Mouse (Mus musculus) lung, embryonic 14.5 days (tissue): Measurements from ENCODE around the gene Zfyve9. TPM values are rescaled to one million over a fixed set of nuclear protein-coding genes. Genes with fewer than 3 reads are reported as not detected.

Experiments
- ATAC-seq: fragments of 200-750 bp; cut with Nextera tagmentation; 2 replicates; pipeline ENCODE4 v1.8.0; 2017; ENCODE audit warnings: mild to moderate bottlenecking, moderate TSS enrichment, moderate library complexity; ENCODE audit not compliant: insufficient read depth
- DNase-seq: peaks from one replicate; pipeline ENCODE4 v3.0.0-alpha.2; 2015
- H3K27ac ChIP-seq: fragments of 300-500 bp; sonication (generic); 2 replicates; pipeline ENCODE4 v1.5.1; 2014; ENCODE audit warnings: low read depth, mild to moderate bottlenecking, moderate library complexity
- H3K27me3 ChIP-seq: fragments of 300-500 bp; sonication (generic); 2 replicates; pipeline ENCODE4 v1.6.1; 2014; ENCODE audit warnings: low read length, control low read depth; ENCODE audit not compliant: insufficient read depth
- H3K36me3 ChIP-seq: fragments of 300-500 bp; sonication (generic); 2 replicates; pipeline ENCODE4 v1.6.1; 2014; ENCODE audit warnings: control low read depth; ENCODE audit not compliant: insufficient read depth
- H3K4me1 ChIP-seq: fragments of 300-500 bp; sonication (generic); 2 replicates; pipeline ENCODE4 v1.6.1; 2014; ENCODE audit warnings: antibody characterized with exemption, control low read depth; ENCODE audit not compliant: insufficient read depth
- H3K4me2 ChIP-seq: fragments of 300-500 bp; sonication (generic); 2 replicates; pipeline ENCODE4 v1.6.1; 2014; ENCODE audit warnings: mild to moderate bottlenecking
- H3K4me3 ChIP-seq: fragments of 300-500 bp; sonication (generic); 2 replicates; pipeline ENCODE4 v1.5.1; 2014; ENCODE audit warnings: low read depth, low read length
- H3K9ac ChIP-seq: fragments of 300-500 bp; sonication (generic); 2 replicates; pipeline ENCODE4 v1.6.1; 2014
- H3K9me3 ChIP-seq: fragments of 300-500 bp; sonication (generic); 2 replicates; pipeline ENCODE4 v1.6.1; 2016; ENCODE audit warnings: low read depth, low read length, control low read depth
- CTCF ChIP-seq: IDR thresholded peaks from 2 replicates; pipeline ENCODE4 v1.5.1; 2016; ENCODE audit warnings: antibody characterized with exemption, low read depth
- WGBS: fragments of 180-500 bp; shearing (Covaris S2); extraction: QIAGEN DNeasy Blood & Tissue Kit; methylation state at CpG from one replicate; pipeline ENCODE4 v1.1.7; 2014; 5-methylcytosine and 5-hydroxymethylcytosine counted together
- polyA plus RNA-seq: library from polyadenylated mRNA; unstranded; fragments of >200 nt; fragmentation: Nextera tagmentation; extraction: Ambion mirVana; gene quantifications from 2 replicates; pipeline ENCODE4 v1.2.1, GENCODE M21; 2014

The Zfyve9 gene
- polyA plus RNA-seq, 1 experiment from 2014 or later = 5.5 TPM

- H3K4me2 ChIP-seq = no peak overlapping the region
- no peaks in the 10 kb centered on the region for H3K27me3 ChIP-seq
- no peak overlapping the region for H3K4me3 ChIP-seq
- DNase-seq (peak; percentile 89), ATAC-seq (peak; percentile 65; the same call in 1 of the 2 replicates)
- no peak overlapping the region for H3K27ac ChIP-seq
- no peaks in the 10 kb centered on the region for H3K36me3 ChIP-seq
- peak; percentile 77 for TF ChIP-seq CTCF
- H3K4me1 ChIP-seq = no peaks in the 10 kb centered on the region
- H3K9me3 ChIP-seq = no peaks in the 10 kb centered on the region
- WGBS = 54% methylated on average over 2 of the region's 2 CpGs
- no peak overlapping the region for H3K9ac ChIP-seq
Measured at GRCm38 (mm10) chr4:108798083-108798830, 17.7 kb upstream of the Zfyve9 start.

- Histone ChIP-seq H3K4me2 (no peak overlapping the region), H3K9me3 (no peaks in the 10 kb centered on the region), H3K27ac (no peak overlapping the region), H3K4me1 (no peaks in the 10 kb centered on the region), H3K9ac (no peak overlapping the region), H3K4me3 (no peak overlapping the region), H3K27me3 (no peaks in the 10 kb centered on the region), H3K36me3 (no peaks in the 10 kb centered on the region)
- WGBS = 42% methylated on average over 4 of the region's 4 CpGs
- DNase-seq (no peak), ATAC-seq (no peak)
- TF ChIP-seq CTCF = no peak
Measured at GRCm38 (mm10) chr4:108796701-108797100, 16.1 kb upstream of the Zfyve9 start.

GRCm38 (mm10) chr4:108793941-108794340, 13.3 kb upstream of the Zfyve9 start:
- H3K27me3 ChIP-seq = no peaks in the 10 kb centered on the region
- WGBS = 45% methylated on average over 1 of the region's 1 CpGs
- H3K4me3 ChIP-seq = no peak overlapping the region
- H3K27ac ChIP-seq = no peak overlapping the region
- no peak overlapping the region for H3K9ac ChIP-seq
- H3K4me1 ChIP-seq = no peaks in the 10 kb centered on the region
- DNase-seq (no peak), ATAC-seq (no peak)
- no peak for TF ChIP-seq CTCF
- no peak overlapping the region for H3K4me2 ChIP-seq
- H3K9me3 ChIP-seq = no peaks in the 10 kb centered on the region
- no peaks in the 10 kb centered on the region for H3K36me3 ChIP-seq

- TF ChIP-seq CTCF = no peak
- DNase-seq (no peak), ATAC-seq (no peak)
- Histone ChIP-seq H3K36me3 (no peaks in the 10 kb centered on the region), H3K9ac (no peak overlapping the region), H3K4me2 (no peak overlapping the region), H3K4me1 (no peaks in the 10 kb centered on the region), H3K4me3 (no peak overlapping the region), H3K27ac (no peak overlapping the region), H3K27me3 (no peaks in the 10 kb centered on the region), H3K9me3 (no peaks in the 10 kb centered on the region)
- WGBS = 70% methylated on average over 1 of the region's 1 CpGs
Measured at GRCm38 (mm10) chr4:108790507-108790906, 9.9 kb upstream of the Zfyve9 start.

- Histone ChIP-seq H3K9ac (no peak overlapping the region), H3K36me3 (no peaks in the 10 kb centered on the region), H3K4me2 (no peak overlapping the region), H3K27me3 (no peaks in the 10 kb centered on the region), H3K4me1 (no peaks in the 10 kb centered on the region), H3K27ac (no peak overlapping the region), H3K9me3 (no peaks in the 10 kb centered on the region), H3K4me3 (no peak overlapping the region)
- ATAC-seq = no peak
- WGBS = 69% methylated on average over 6 of the region's 6 CpGs
- DNase-seq = no peak
- no peak for TF ChIP-seq CTCF
Measured at GRCm38 (mm10) chr4:108789258-108789936, 8.8 kb upstream of the Zfyve9 start.

- DNase-seq = no peak
- WGBS = 34% methylated on average over 8 of the region's 8 CpGs
- no peak overlapping the region for H3K9ac ChIP-seq
- H3K4me3 ChIP-seq = no peak overlapping the region
- H3K4me2 ChIP-seq = no peak overlapping the region
- H3K9me3 ChIP-seq = no peaks in the 10 kb centered on the region
- no peaks in the 10 kb centered on the region for H3K36me3 ChIP-seq
- no peak for ATAC-seq
- no peak for TF ChIP-seq CTCF
- no peak overlapping the region for H3K27ac ChIP-seq
- H3K27me3 ChIP-seq = no peaks in the 10 kb centered on the region
- no peaks in the 10 kb centered on the region for H3K4me1 ChIP-seq
Measured at GRCm38 (mm10) chr4:108782421-108783085, 2.0 kb upstream of the Zfyve9 start.

- ATAC-seq (no peak), DNase-seq (peak; percentile 11)
- TF ChIP-seq CTCF = no peak
- Histone ChIP-seq H3K9ac (peak overlapping the region; percentile 99; the same call in 1 of the 2 replicates), H3K27ac (peak overlapping the region; percentile 99; the same call in 1 of the 2 replicates), H3K4me3 (peak overlapping the region; percentile 85), H3K9me3 (no peaks in the 10 kb centered on the region), H3K27me3 (no peaks in the 10 kb centered on the region), H3K36me3 (no peaks in the 10 kb centered on the region), H3K4me2 (peak overlapping the region; percentile 75), H3K4me1 (no peaks in the 10 kb centered on the region)
- 47% methylated on average over 3 of the region's 3 CpGs for WGBS
Measured at GRCm38 (mm10) chr4:108781596-108781995, 998 bp upstream of the Zfyve9 start.
